Mouse (Mus musculus) liver, embryonic 16.5 days (tissue): Measurements from ENCODE around the gene Zfp362. TPM values are rescaled to one million over a fixed set of nuclear protein-coding genes. Genes with fewer than 3 reads are reported as not detected.

Experiments
- polyA plus RNA-seq: library from polyadenylated mRNA; unstranded; fragments of >200 nt; fragmentation: Nextera tagmentation; extraction: Ambion mirVana; gene quantifications from 2 replicates; pipeline ENCODE4 v1.2.1, GENCODE M21; 2015

The Zfp362 gene
- polyA plus RNA-seq, 1 experiment from 2014 or later, result 5.2 TPM

Other genes with a start within 250 kb of the Zfp362 start
- gene Zscan20, start 195.9 kb downstream of the Zfp362 start, polyA plus RNA-seq, result 0.53 and 0.70 TPM in 2 replicates
- 1.8 and 2.0 TPM in 2 replicates for gene Tlr12, start 187.4 kb downstream of the Zfp362 start, polyA plus RNA-seq
- gene Phc2, start 151.3 kb downstream of the Zfp362 start, polyA plus RNA-seq, result 3.5 and 4.2 TPM in 2 replicates
- 0.02 TPM in 1 of 2 replicates, not detected in the other for gene A3galt2, start 50.7 kb downstream of the Zfp362 start, polyA plus RNA-seq
- gene Trim62, start 77.5 kb upstream of the Zfp362 start, polyA plus RNA-seq, result 0.11 and 0.15 TPM in 2 replicates
- 0.71 and 0.76 TPM in 2 replicates for gene Azin2, start 156.4 kb upstream of the Zfp362 start, polyA plus RNA-seq
- gene Ak2, start 185.9 kb upstream of the Zfp362 start, polyA plus RNA-seq, result 106 and 116 TPM in 2 replicates